Mouse (Mus musculus) stomach, embryonic 16.5 days (tissue): ENCODE results near the gene Irf1. TPM values are rescaled to one million over a fixed set of nuclear protein-coding genes. Genes with fewer than 3 reads are reported as not detected.
A peak's percentile ranks its signal among the peaks of the same experiment; 100 is the strongest.
"Not testable (repeated sequence)": the region's sequence is repeated elsewhere in the genome, so short reads cannot be mapped to it uniquely, and the experiment has no call there.

Experiments used
- ATAC-seq: fragments of 200-750 bp; cut with Nextera tagmentation; 2 replicates; pipeline ENCODE4 v1.8.0; 2017; ENCODE audit warnings: moderate number of reproducible peaks, moderate TSS enrichment; ENCODE audit not compliant: insufficient read depth, low FRiP score
- H3K27ac ChIP-seq: fragments of 300-500 bp; sonication (generic); 2 replicates; pipeline ENCODE4 v1.5.1; 2014; ENCODE audit warnings: low read length
- H3K27me3 ChIP-seq: fragments of 300-500 bp; sonication (generic); 2 replicates; pipeline ENCODE4 v1.6.1; 2014; ENCODE audit warnings: low read length, control low read depth, mixed read lengths; ENCODE audit not compliant: control insufficient read depth, insufficient read depth
- H3K36me3 ChIP-seq: fragments of 300-500 bp; sonication (generic); 2 replicates; pipeline ENCODE4 v1.6.1; 2014; ENCODE audit warnings: low read length; ENCODE audit not compliant: control insufficient read depth, insufficient read depth
- H3K4me1 ChIP-seq: fragments of 300-500 bp; sonication (generic); 2 replicates; pipeline ENCODE4 v1.6.1; 2014; ENCODE audit warnings: low read length, control low read depth, mixed read lengths; ENCODE audit not compliant: control insufficient read depth, insufficient read depth
- H3K4me2 ChIP-seq: fragments of 300-500 bp; sonication (generic); 2 replicates; pipeline ENCODE4 v1.6.1; 2014; ENCODE audit warnings: low read depth, low read length, mixed read lengths
- H3K4me3 ChIP-seq: fragments of 300-500 bp; sonication (generic); replicated peaks from 2 replicates; pipeline ENCODE4 v1.5.1; 2014; ENCODE audit warnings: mild to moderate bottlenecking, low read length
- H3K9ac ChIP-seq: fragments of 300-500 bp; sonication (generic); 2 replicates; pipeline ENCODE4 v1.6.1; 2014; ENCODE audit warnings: low read length
- H3K9me3 ChIP-seq: fragments of 300-500 bp; sonication (generic); replicated peaks from 2 replicates; pipeline ENCODE4 v1.6.1; 2016; ENCODE audit warnings: low read length, control low read depth; ENCODE audit not compliant: control insufficient read depth
- WGBS: fragments of 180-500 bp; shearing (Covaris S2); extraction: QIAGEN DNeasy Blood & Tissue Kit; methylation state at CpG from one replicate; pipeline ENCODE4 v1.1.7; 2014; 5-methylcytosine and 5-hydroxymethylcytosine counted together
- polyA plus RNA-seq: library from polyadenylated mRNA; unstranded; fragments of >200 nt; fragmentation: Nextera tagmentation; extraction: Ambion mirVana; gene quantifications from 2 replicates; pipeline ENCODE4 v1.2.1, GENCODE M21; 2015

Irf1 gene
- polyA plus RNA-seq, 1 experiment from 2014 or later: 25.8 TPM

- not testable (repeated sequence) for H3K9me3 ChIP-seq, H3K36me3 ChIP-seq, H3K27me3 ChIP-seq, H3K9ac ChIP-seq, H3K4me2 ChIP-seq, H3K27ac ChIP-seq, ATAC-seq, H3K4me3 ChIP-seq
- 79% methylated on average over 9 of the region's 9 CpGs for WGBS
- H3K4me1 ChIP-seq: peaks cover 40% of the 10 kb centered on the region
These were observed 11.8 kb upstream of the Irf1 start for GRCm38 (mm10) chr11:53758033-53758432.

DNA sequence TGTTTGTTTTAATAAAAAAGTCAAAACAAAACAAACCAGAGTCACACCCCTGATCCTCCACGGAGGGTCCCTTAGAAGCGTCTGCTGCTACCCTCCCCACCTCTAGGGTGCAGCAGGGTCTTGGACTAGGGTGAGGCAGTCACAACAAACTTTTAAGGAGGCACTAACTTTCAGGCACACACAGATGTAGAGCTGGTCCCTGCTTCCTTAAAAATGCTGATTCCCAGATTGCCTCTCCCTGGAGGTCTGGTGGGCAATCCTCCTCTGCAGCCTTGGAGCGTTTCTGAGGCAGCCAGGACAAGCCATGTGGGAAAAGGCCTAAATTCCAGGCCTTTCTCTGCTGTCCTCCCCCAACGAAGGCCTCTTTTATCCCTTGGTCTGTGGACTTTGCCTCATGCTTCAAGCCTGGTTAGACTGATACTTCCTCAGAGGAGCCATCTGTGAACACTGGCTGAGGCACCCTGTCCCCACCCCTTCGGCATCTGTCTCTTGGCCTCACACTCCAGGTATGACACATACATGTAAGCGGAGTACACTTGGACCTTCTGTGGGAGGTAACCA, 10.9 kb upstream of the Irf1 start:
- H3K9me3 ChIP-seq: no peaks in the 10 kb centered on the region
- no peak overlapping the region for H3K4me3 ChIP-seq
- H3K27me3 ChIP-seq: no peaks in the 10 kb centered on the region
- ATAC-seq: no peak
- H3K4me1 ChIP-seq: peaks cover 47% of the 10 kb centered on the region
- 39% methylated on average over 6 of the region's 6 CpGs for WGBS
- peak overlapping the region; percentile 49 for H3K27ac ChIP-seq
- H3K9ac ChIP-seq: peak overlapping the region; percentile 36
- H3K36me3 ChIP-seq: no peaks in the 10 kb centered on the region
- H3K4me2 ChIP-seq: no peak overlapping the region

GRCm38 (mm10) chr11:53759545-53760406, 10.0 kb upstream of the Irf1 start:
- Histone ChIP-seq H3K4me2 (peak overlapping the region; percentile 27), H3K27ac (peak overlapping the region; percentile 49), H3K4me3 (no peak overlapping the region), H3K27me3 (no peaks in the 10 kb centered on the region), H3K9me3 (no peaks in the 10 kb centered on the region), H3K36me3 (no peaks in the 10 kb centered on the region), H3K4me1 (peaks cover 51% of the 10 kb centered on the region), H3K9ac (peak overlapping the region; percentile 22; the same call in 1 of the 2 replicates)
- WGBS: 25% methylated on average over 22 of the region's 22 CpGs
- ATAC-seq: no peak

- Histone ChIP-seq H3K9me3 (no peaks in the 10 kb centered on the region), H3K4me3 (no peak overlapping the region), H3K4me1 (peaks cover 51% of the 10 kb centered on the region), H3K9ac (no peak overlapping the region), H3K27ac (peak overlapping the region; percentile 93), H3K4me2 (no peak overlapping the region), H3K27me3 (no peaks in the 10 kb centered on the region), H3K36me3 (no peaks in the 10 kb centered on the region)
- no peak for ATAC-seq
- WGBS: 64% methylated on average over 5 of the region's 5 CpGs
These were observed 8.5 kb upstream of the Irf1 start for GRCm38 (mm10) chr11:53761284-53761683.

- Histone ChIP-seq H3K27ac (peak overlapping the region; percentile 93), H3K9ac (no peak overlapping the region), H3K9me3 (no peaks in the 10 kb centered on the region), H3K4me3 (no peak overlapping the region), H3K27me3 (no peaks in the 10 kb centered on the region), H3K36me3 (no peaks in the 10 kb centered on the region), H3K4me2 (no peak overlapping the region), H3K4me1 (peaks cover 51% of the 10 kb centered on the region)
- 36% methylated on average over 2 of the region's 2 CpGs for WGBS
- no peak for ATAC-seq
These were observed 8.0 kb upstream of the Irf1 start for GRCm38 (mm10) chr11:53761822-53762221.

GRCm38 (mm10) chr11:53762426-53762825, 7.4 kb upstream of the Irf1 start:
- Histone ChIP-seq H3K9ac (peak overlapping the region; percentile 62), H3K27ac (peak overlapping the region; percentile 93), H3K4me2 (peak overlapping the region; percentile 69), H3K4me3 (peak overlapping the region; percentile 32), H3K4me1 (peaks cover 51% of the 10 kb centered on the region), H3K9me3 (no peaks in the 10 kb centered on the region), H3K36me3 (no peaks in the 10 kb centered on the region), H3K27me3 (no peaks in the 10 kb centered on the region)
- peak; percentile 8; the same call in 1 of the 2 replicates for ATAC-seq
- 38% methylated on average over 2 of the region's 2 CpGs for WGBS

DNA sequence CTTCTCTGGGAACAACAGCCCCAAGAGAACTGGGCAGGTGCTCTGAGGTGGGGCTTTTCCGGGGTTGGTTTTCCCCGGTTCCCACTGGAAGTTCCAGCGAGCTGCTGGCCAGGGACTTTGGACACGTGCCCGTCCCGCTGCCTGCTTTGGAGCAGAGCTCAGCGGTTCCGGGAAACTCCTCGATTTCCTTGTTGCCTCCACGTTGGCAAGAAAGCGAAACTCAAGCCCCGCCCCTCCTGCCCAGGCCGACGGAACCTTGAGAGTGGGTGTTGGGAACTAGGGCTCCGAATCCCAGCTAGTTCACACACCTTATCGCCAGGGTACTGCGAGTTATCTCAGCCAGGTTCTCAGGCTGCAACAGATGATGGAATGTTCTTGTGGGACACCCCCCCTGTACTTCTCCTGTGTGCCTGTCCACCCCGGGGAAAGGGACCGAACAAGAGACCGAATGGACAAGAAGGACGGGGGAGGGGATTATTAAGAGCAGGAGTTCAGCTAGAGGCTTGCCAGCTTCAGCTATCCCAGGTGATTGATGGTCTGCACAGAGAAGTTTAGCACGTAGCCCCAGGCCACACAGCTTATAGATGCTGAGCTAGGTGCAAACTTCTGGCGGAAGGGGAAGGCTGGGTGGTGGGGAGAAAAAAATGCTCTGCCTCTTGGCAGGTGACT, 6.9 kb upstream of the Irf1 start:
- peak; percentile 26 for ATAC-seq
- H3K4me1 ChIP-seq: peaks cover 51% of the 10 kb centered on the region
- peak overlapping the region; percentile 32 for H3K4me3 ChIP-seq
- H3K4me2 ChIP-seq: peak overlapping the region; percentile 69
- 2% methylated on average over 23 of the region's 23 CpGs for WGBS
- no peaks in the 10 kb centered on the region for H3K27me3 ChIP-seq
- H3K9me3 ChIP-seq: no peaks in the 10 kb centered on the region
- peak overlapping the region; percentile 93 for H3K27ac ChIP-seq
- H3K36me3 ChIP-seq: no peaks in the 10 kb centered on the region
- H3K9ac ChIP-seq: peak overlapping the region; percentile 62

DNA sequence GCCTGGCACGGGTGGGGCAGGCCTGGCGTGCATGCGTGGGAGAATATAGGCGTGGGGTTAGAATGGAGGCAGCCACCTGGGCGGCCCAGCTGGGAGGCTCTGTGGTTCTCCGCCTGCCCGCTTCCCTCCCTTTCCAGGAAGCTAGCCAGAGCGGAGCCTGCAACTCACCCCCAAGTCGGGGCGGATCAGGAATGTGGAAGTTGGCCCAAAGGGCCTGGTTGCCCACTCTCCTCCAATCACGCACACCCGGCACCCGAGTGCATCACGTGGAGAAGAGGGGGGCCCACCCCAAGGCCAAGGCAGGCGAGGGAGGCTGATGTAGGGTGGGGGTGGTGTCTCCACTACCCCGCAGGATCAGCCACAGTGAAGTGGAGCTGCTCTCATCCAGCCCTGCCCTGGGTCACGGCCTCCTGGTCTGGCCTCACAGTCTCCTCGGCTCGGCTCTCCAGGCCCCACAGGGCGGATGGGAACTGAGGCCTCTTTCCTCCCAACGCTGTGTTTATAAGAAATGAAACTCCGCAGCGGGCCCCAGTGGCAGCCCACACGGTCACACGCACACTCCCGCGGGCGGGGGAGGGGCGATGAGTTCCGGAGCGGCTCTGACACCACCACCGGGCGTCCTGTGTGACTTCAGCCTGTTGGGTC, 6.2 kb upstream of the Irf1 start:
- peak overlapping the region; percentile 32 for H3K4me3 ChIP-seq
- peak overlapping the region; percentile 69 for H3K4me2 ChIP-seq
- peak overlapping the region; percentile 62 for H3K9ac ChIP-seq
- 1% methylated on average over 32 of the region's 33 CpGs for WGBS
- no peaks in the 10 kb centered on the region for H3K27me3 ChIP-seq
- no peaks in the 10 kb centered on the region for H3K36me3 ChIP-seq
- H3K4me1 ChIP-seq: peaks cover 48% of the 10 kb centered on the region
- H3K9me3 ChIP-seq: no peaks in the 10 kb centered on the region
- peak overlapping the region; percentile 93 for H3K27ac ChIP-seq
- peak; percentile 76 for ATAC-seq
